Mouse (Mus musculus) forebrain, embryonic 12.5 days (tissue): ENCODE data around the gene Osbpl8. TPM values are rescaled to one million over a fixed set of nuclear protein-coding genes. Genes with fewer than 3 reads are reported as not detected.
"Not testable (repeated sequence)": the region's sequence is repeated elsewhere in the genome, so short reads cannot be mapped to it uniquely, and the experiment has no call there.

ENCODE experiments used
- ATAC-seq: fragments of 200-750 bp; cut with Nextera tagmentation; 2 replicates; pipeline ENCODE4 v1.8.0; 2017; ENCODE audit warnings: moderate TSS enrichment; ENCODE audit not compliant: low FRiP score
- H3K27ac ChIP-seq: fragments of 300-500 bp; sonication (generic); 2 replicates; pipeline ENCODE4 v1.5.1; 2016; ENCODE audit warnings: mild to moderate bottlenecking
- H3K27me3 ChIP-seq: fragments of 300-500 bp; sonication (generic); 2 replicates; pipeline ENCODE4 v1.6.1; 2016; ENCODE audit warnings: mild to moderate bottlenecking
- H3K36me3 ChIP-seq: fragments of 300-500 bp; sonication (generic); replicated peaks from 2 replicates; pipeline ENCODE4 v1.6.1; 2016; ENCODE audit warnings: mild to moderate bottlenecking
- H3K4me1 ChIP-seq: fragments of 300-500 bp; sonication (generic); 2 replicates; pipeline ENCODE4 v1.6.1; 2016
- H3K4me2 ChIP-seq: fragments of 300-500 bp; sonication (generic); 2 replicates; pipeline ENCODE4 v1.6.1; 2016; ENCODE audit warnings: mild to moderate bottlenecking, moderate library complexity
- H3K4me3 ChIP-seq: fragments of 300-500 bp; sonication (generic); replicated peaks from 2 replicates; pipeline ENCODE4 v1.5.1; 2016; ENCODE audit warnings: mild to moderate bottlenecking
- H3K9ac ChIP-seq: fragments of 300-500 bp; sonication (generic); 2 replicates; pipeline ENCODE4 v1.6.1; 2016; ENCODE audit warnings: mild to moderate bottlenecking
- H3K9me3 ChIP-seq: fragments of 300-500 bp; sonication (generic); 2 replicates; pipeline ENCODE4 v1.6.1; 2016
- WGBS: fragments of 180-500 bp; shearing (Covaris S2); methylation state at CpG from one replicate; pipeline ENCODE4 v1.1.7; 2016; 5-methylcytosine and 5-hydroxymethylcytosine counted together
- polyA plus RNA-seq: library from polyadenylated mRNA; unstranded; fragments of >200 nt; fragmentation: Nextera tagmentation; extraction: Ambion mirVana; gene quantifications from 2 replicates; pipeline ENCODE4 v1.2.1, GENCODE M21; 2016

The Osbpl8 gene
- polyA plus RNA-seq, 1 experiment from 2014 or later = 20.6 TPM

DNA sequence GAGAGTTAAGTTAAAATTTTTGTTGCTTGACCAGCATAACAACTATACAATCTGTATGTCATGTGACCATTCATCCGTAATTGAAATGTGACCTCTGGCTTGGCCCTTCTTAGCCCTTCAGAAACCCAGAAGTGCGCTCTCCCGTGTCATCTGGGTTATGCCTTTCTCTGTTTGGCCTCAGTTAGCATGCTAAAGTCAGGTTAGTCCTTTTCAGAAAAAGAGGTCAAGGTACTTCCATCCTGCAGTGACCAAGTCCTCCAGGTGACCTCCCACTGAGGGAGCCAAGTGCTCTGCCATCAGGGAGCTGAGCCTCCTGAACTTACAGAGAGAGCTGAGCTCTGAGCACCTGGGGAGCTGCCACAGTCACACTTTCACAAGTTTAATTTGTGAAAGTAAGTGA is 33.7 kb upstream of the Osbpl8 start:
- no peaks in the 10 kb centered on the region for H3K27me3 ChIP-seq
- H3K27ac ChIP-seq = no peak overlapping the region
- WGBS = 61% methylated on average over 3 of the region's 3 CpGs
- no peak overlapping the region for H3K4me2 ChIP-seq
- H3K9ac ChIP-seq = no peak overlapping the region
- H3K4me1 ChIP-seq = no peaks in the 10 kb centered on the region
- no peaks in the 10 kb centered on the region for H3K9me3 ChIP-seq
- no peaks in the 10 kb centered on the region for H3K36me3 ChIP-seq
- no peak for ATAC-seq
- H3K4me3 ChIP-seq = no peak overlapping the region

- Histone ChIP-seq H3K27me3 (no peaks in the 10 kb centered on the region), H3K27ac (no peak overlapping the region), H3K9ac (no peak overlapping the region), H3K9me3 (no peaks in the 10 kb centered on the region), H3K4me2 (no peak overlapping the region), H3K4me1 (no peaks in the 10 kb centered on the region), H3K36me3 (no peaks in the 10 kb centered on the region), H3K4me3 (no peak overlapping the region)
- 91% methylated on average over 5 of the region's 5 CpGs for WGBS
- no peak for ATAC-seq
These were observed 31.3 kb upstream of the Osbpl8 start for GRCm38 (mm10) chr10:111133271-111133670.

DNA sequence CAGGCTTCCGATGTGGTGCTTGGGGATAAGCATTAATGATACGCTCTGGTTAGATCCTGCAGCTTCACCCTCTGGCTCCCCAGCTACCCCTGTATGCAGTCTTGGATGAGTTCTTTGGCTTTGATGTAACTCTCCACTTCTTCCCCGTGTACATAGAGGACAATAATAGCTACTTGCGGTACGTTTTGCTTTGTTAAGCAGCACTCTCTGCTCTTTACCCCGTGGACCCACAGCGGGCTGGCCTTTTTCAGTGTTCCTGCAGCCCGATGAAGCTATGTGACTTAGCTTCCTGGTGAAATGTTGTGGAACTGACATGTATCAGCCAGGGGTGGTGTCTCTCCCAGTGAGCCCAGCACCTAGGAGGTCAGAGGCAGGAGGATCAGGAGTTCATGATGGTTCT is 30.6 kb upstream of the Osbpl8 start:
- ATAC-seq = no peak
- H3K27ac ChIP-seq = no peak overlapping the region
- 95% methylated on average over 8 of the region's 8 CpGs for WGBS
- H3K4me3 ChIP-seq = no peak overlapping the region
- H3K36me3 ChIP-seq = no peaks in the 10 kb centered on the region
- no peak overlapping the region for H3K9ac ChIP-seq
- H3K27me3 ChIP-seq = no peaks in the 10 kb centered on the region
- no peaks in the 10 kb centered on the region for H3K4me1 ChIP-seq
- H3K9me3 ChIP-seq = no peaks in the 10 kb centered on the region
- no peak overlapping the region for H3K4me2 ChIP-seq

DNA sequence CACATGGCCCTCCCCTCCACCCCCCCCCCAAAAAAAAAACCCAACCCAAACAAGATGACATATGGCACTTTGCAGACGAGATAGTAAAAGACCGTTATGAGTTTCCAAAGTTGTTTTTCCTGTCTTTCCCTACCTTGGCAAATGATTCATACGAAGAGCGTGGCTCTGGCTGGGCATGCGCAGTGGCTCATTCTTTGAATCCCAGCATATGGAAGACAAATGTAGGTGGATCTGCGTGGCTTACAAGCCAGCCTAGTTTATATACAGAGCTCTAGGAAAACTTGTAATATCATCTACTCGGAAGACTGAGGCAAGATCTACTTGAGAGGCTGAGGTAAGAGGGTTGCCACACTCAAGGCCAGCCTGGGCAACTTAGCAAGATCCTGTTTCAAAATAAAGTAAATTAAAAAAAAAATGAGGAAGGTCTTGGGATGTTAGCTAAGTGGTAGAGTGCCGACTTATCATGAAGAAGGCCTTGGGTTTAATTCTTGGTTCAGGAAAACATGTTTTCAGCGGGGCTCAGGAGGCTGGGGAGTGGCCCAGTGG is 30.1 kb upstream of the Osbpl8 start:
- Histone ChIP-seq H3K4me1 (no peaks in the 10 kb centered on the region), H3K9me3 (no peaks in the 10 kb centered on the region), H3K4me2 (no peak overlapping the region), H3K27ac (no peak overlapping the region), H3K27me3 (no peaks in the 10 kb centered on the region), H3K9ac (no peak overlapping the region), H3K4me3 (no peak overlapping the region), H3K36me3 (no peaks in the 10 kb centered on the region)
- WGBS = 87% methylated on average over 9 of the region's 9 CpGs
- no peak for ATAC-seq

GRCm38 (mm10) chr10:111136306-111136705 is 28.2 kb upstream of the Osbpl8 start:
- H3K9me3 ChIP-seq, H3K4me3 ChIP-seq, H3K27me3 ChIP-seq, ATAC-seq, H3K9ac ChIP-seq, H3K27ac ChIP-seq, H3K4me1 ChIP-seq, H3K4me2 ChIP-seq, H3K36me3 ChIP-seq: not testable (repeated sequence)
- WGBS = 77% methylated on average over 5 of the region's 5 CpGs

DNA sequence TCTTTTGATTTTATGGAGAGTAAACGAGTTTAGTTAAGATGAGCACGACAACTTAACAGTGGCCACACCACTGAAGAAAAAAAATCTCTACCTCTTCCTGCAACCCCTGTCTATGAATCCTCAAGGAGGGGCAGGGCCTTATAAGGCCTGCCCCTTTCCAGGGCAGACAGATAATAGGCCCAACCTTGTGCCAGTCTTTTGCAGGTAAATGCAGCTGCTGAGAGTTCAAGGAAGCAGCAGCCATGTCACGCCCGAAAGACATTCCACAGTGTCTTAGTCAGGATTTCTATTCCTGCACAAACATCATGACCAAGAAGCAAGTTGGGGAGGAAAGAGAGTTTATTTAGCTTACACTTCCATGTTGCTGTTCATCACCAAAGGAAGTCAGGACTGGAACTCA is 26.6 kb upstream of the Osbpl8 start:
- H3K4me2 ChIP-seq = no peak overlapping the region
- H3K27ac ChIP-seq = no peak overlapping the region
- no peaks in the 10 kb centered on the region for H3K9me3 ChIP-seq
- no peaks in the 10 kb centered on the region for H3K4me1 ChIP-seq
- ATAC-seq = no peak
- H3K27me3 ChIP-seq = no peaks in the 10 kb centered on the region
- H3K9ac ChIP-seq = no peak overlapping the region
- 86% methylated on average over 4 of the region's 4 CpGs for WGBS
- H3K4me3 ChIP-seq = no peak overlapping the region
- H3K36me3 ChIP-seq = no peaks in the 10 kb centered on the region

- Histone ChIP-seq H3K9ac (no peak overlapping the region), H3K27me3 (no peaks in the 10 kb centered on the region), H3K4me1 (no peaks in the 10 kb centered on the region), H3K4me3 (no peak overlapping the region), H3K9me3 (no peaks in the 10 kb centered on the region), H3K27ac (no peak overlapping the region), H3K36me3 (no peaks in the 10 kb centered on the region), H3K4me2 (no peak overlapping the region)
- no peak for ATAC-seq
- WGBS = 76% methylated on average over 1 of the region's 1 CpGs
These were observed 25.4 kb upstream of the Osbpl8 start for GRCm38 (mm10) chr10:111139170-111139569.

DNA sequence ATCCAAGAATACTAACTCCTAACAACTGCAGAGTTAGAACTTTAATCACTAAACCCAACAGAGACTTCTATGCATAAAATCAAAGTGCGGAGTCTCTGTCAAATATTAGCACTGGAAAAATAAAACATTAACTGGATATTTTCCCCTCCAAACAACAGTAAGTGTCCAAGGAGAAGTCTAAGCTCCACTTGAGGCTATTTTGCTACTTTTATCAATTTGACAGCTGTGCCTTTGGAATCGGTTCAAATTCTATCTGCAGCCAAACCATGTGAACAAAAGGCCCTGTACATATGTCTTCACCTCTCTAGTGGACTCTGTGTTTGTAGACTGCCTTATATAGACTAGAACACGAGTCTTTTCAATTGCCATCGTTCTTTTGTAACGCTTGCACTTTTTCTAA is 24.7 kb upstream of the Osbpl8 start:
- Histone ChIP-seq H3K9ac (no peak overlapping the region), H3K27me3 (no peaks in the 10 kb centered on the region), H3K4me2 (no peak overlapping the region), H3K9me3 (no peaks in the 10 kb centered on the region), H3K36me3 (no peaks in the 10 kb centered on the region), H3K27ac (no peak overlapping the region), H3K4me1 (no peaks in the 10 kb centered on the region), H3K4me3 (no peak overlapping the region)
- 88% methylated on average over 5 of the region's 5 CpGs for WGBS
- no peak for ATAC-seq

DNA sequence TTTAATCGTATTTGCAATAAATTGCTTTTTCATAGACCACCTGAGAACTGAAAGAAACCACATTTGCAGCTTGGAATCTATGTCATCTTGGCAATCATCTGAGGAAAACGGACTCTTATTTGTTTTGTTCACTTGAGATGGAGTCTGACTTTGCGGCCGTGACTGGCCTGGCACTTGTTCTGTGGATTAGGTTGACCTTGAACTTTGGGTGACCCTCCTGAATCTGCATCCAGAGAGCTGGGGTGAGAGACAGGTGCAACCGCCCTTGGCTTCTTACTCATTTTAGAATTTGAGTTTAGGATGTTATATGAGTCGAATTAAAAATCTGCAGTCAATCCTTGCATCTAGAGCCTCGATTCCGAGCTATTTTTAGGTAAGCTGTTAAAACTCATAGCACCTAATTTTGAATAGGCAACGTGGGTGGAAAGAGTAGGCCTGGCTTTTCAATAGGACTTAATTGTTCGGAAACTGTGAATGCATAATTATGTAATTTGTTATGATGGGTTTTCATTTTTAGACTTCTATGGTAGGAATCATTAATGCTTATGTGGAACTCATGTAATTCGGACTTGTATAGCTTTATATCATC is 20.1 kb upstream of the Osbpl8 start:
- H3K4me2 ChIP-seq = no peak overlapping the region
- H3K9ac ChIP-seq = no peak overlapping the region
- H3K4me1 ChIP-seq = no peaks in the 10 kb centered on the region
- ATAC-seq = no peak
- no peak overlapping the region for H3K4me3 ChIP-seq
- no peak overlapping the region for H3K27ac ChIP-seq
- H3K36me3 ChIP-seq = no peaks in the 10 kb centered on the region
- no peaks in the 10 kb centered on the region for H3K27me3 ChIP-seq
- WGBS = 86% methylated on average over 11 of the region's 11 CpGs
- H3K9me3 ChIP-seq = no peaks in the 10 kb centered on the region

DNA sequence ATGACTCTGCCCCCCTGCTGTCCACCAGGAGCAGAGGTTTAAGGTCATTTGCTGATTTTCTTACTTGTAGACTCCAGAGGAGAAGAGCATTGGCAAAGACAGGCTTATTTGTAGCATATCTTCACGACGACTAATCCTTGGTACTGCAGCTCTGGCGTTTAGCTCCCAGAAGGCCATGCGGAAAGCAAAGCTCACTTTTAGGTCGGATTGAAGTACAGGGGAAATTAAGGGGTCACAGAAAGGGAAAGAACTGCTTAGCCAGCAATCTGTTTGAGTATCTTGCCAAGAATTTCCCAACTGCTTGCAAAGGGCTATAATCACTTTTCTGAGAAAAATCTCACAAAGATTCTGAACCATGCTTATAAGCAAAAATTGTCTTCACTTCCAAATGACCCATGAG is 14.8 kb upstream of the Osbpl8 start:
- Histone ChIP-seq H3K27ac (no peak overlapping the region), H3K36me3 (no peaks in the 10 kb centered on the region), H3K9ac (no peak overlapping the region), H3K9me3 (no peaks in the 10 kb centered on the region), H3K4me3 (no peak overlapping the region), H3K27me3 (no peaks in the 10 kb centered on the region), H3K4me1 (no peaks in the 10 kb centered on the region), H3K4me2 (no peak overlapping the region)
- no peak for ATAC-seq
- 77% methylated on average over 5 of the region's 5 CpGs for WGBS

DNA sequence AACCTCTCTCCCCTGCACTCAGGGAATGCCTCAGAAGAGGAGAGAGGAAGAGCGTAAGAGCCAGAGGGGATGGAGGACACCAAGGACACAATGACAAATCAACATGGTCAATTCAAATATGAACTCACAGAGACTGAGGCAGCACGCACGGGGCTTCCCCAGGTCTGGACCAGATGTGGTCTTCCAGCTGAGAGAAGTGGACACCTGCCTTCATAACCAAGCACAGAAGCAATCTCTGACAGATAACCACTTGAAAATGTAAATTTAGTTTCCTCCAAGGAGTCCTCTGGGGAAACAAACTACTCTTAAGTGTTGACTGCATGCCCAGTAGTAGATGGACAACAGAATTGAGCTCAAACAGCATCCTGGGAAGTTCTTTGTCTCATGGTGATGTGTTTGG is 9.5 kb upstream of the Osbpl8 start:
- WGBS = 88% methylated on average over 3 of the region's 3 CpGs
- Histone ChIP-seq H3K36me3 (no peaks in the 10 kb centered on the region), H3K4me2 (no peak overlapping the region), H3K27ac (no peak overlapping the region), H3K9ac (no peak overlapping the region), H3K9me3 (no peaks in the 10 kb centered on the region), H3K4me3 (no peak overlapping the region), H3K4me1 (no peaks in the 10 kb centered on the region), H3K27me3 (no peaks in the 10 kb centered on the region)
- no peak for ATAC-seq

DNA sequence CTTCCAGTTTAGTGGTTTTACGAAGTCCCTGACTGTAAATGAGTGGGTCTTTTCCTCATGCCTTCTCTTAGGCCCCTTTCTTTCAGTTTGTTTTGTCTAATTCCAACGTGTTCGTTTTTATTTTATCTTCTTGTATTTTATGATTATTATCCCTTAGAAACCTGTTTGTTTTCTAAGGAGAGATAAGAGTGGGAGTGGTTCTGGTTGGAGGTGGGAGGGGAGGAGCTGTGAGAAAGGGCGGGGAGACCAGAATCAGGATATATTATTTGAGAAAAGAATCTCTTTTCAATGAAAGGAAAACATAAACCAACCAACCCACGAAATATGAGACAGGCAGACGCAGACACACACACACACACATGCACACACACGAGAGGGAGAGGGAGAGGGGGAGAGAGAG is 9.0 kb upstream of the Osbpl8 start:
- WGBS = 82% methylated on average over 7 of the region's 7 CpGs
- ATAC-seq = no peak
- Histone ChIP-seq H3K27ac (no peak overlapping the region), H3K36me3 (no peaks in the 10 kb centered on the region), H3K9me3 (no peaks in the 10 kb centered on the region), H3K4me1 (no peaks in the 10 kb centered on the region), H3K9ac (no peak overlapping the region), H3K27me3 (no peaks in the 10 kb centered on the region), H3K4me3 (no peak overlapping the region), H3K4me2 (no peak overlapping the region)

GRCm38 (mm10) chr10:111156394-111157190 is 8.0 kb upstream of the Osbpl8 start:
- 89% methylated on average over 29 of the region's 29 CpGs for WGBS
- Histone ChIP-seq H3K9ac (no peak overlapping the region), H3K4me3 (no peak overlapping the region), H3K9me3 (no peaks in the 10 kb centered on the region), H3K4me1 (no peaks in the 10 kb centered on the region), H3K27ac (no peak overlapping the region), H3K4me2 (no peak overlapping the region), H3K36me3 (no peaks in the 10 kb centered on the region), H3K27me3 (no peaks in the 10 kb centered on the region)
- ATAC-seq = no peak
